Mouse (Mus musculus): ENCODE results near the gene Gsdmc3.
"Not testable (repeated sequence)": the region's sequence is repeated elsewhere in the genome, so short reads cannot be mapped to it uniquely, and the experiment has no call there.

GRCm38 (mm10) chr15:63909896-63910295 is 31.5 kb upstream of the Gsdmc3 start:
- TF ChIP-seq CTCF (IDR thresholded peaks at IDR 0.05; ENCODE audit: insufficient read depth, low read length); POLR2A (IDR thresholded peaks at IDR 0.05; ENCODE audit: borderline replicate concordance, extremely low read depth, low read depth, low read length): not testable (repeated sequence)

Data from lung, adult 2 months (tissue).